Mouse (Mus musculus): Measurements from ENCODE around the gene Atf6. TPM values are rescaled to one million over a fixed set of nuclear protein-coding genes. Genes with fewer than 3 reads are reported as not detected.

The Atf6 gene
- polyA plus RNA-seq, 1 experiment from 2014 or later, result 8.7 TPM

GRCm38 (mm10) chr1:170853604-170854003 is 14.0 kb downstream of the Atf6 start:
- Histone ChIP-seq H3K36me3 (ENCODE audit: insufficient read depth, low read length) (peaks cover 8% of the 10 kb centered on the region; the same call in 1 of the 2 replicates), H3K9me3 (ENCODE audit: low read length) (no peaks in the 10 kb centered on the region), H3K27ac (ENCODE audit: low read length) (no peak overlapping the region), H3K4me3 (ENCODE audit: low read length) (no peak overlapping the region), H3K4me1 (ENCODE audit: insufficient read depth, low read length) (no peaks in the 10 kb centered on the region), H3K4me2 (replicated peaks; ENCODE audit: low read depth, low read length) (no peak overlapping the region), H3K27me3 (ENCODE audit: insufficient read depth, low read length) (no peaks in the 10 kb centered on the region), H3K9ac (replicated peaks; ENCODE audit: low read length) (no peak overlapping the region)
- WGBS, result 94% methylated on average over 3 of the region's 3 CpGs
- ATAC-seq (ENCODE audit: low FRiP score, low TSS enrichment), result no peak

GRCm38 (mm10) chr1:170850637-170851624 is 16.6 kb downstream of the Atf6 start:
- no peaks in the 10 kb centered on the region for H3K4me1 ChIP-seq (ENCODE audit: insufficient read depth, low read length)
- H3K4me3 ChIP-seq (ENCODE audit: low read length), result no peak overlapping the region
- 87% methylated on average over 23 of the region's 23 CpGs for WGBS
- H3K9ac ChIP-seq (replicated peaks; ENCODE audit: low read length), result no peak overlapping the region
- H3K27ac ChIP-seq (ENCODE audit: low read length), result no peak overlapping the region
- H3K9me3 ChIP-seq (ENCODE audit: low read length), result no peaks in the 10 kb centered on the region
- no peaks in the 10 kb centered on the region for H3K27me3 ChIP-seq (ENCODE audit: insufficient read depth, low read length)
- peaks cover 12% of the 10 kb centered on the region; the same call in 1 of the 2 replicates for H3K36me3 ChIP-seq (ENCODE audit: insufficient read depth, low read length)
- H3K4me2 ChIP-seq (replicated peaks; ENCODE audit: low read depth, low read length), result no peak overlapping the region
- no peak for ATAC-seq (ENCODE audit: low FRiP score, low TSS enrichment)

GRCm38 (mm10) chr1:170850007-170850406 is 17.6 kb downstream of the Atf6 start:
- no peak overlapping the region for H3K4me3 ChIP-seq (ENCODE audit: low read length)
- H3K4me1 ChIP-seq (ENCODE audit: insufficient read depth, low read length), result no peaks in the 10 kb centered on the region
- WGBS, result 92% methylated on average over 2 of the region's 2 CpGs
- H3K27me3 ChIP-seq (ENCODE audit: insufficient read depth, low read length), result no peaks in the 10 kb centered on the region
- H3K36me3 ChIP-seq (ENCODE audit: insufficient read depth, low read length), result peaks cover 12% of the 10 kb centered on the region; the same call in 1 of the 2 replicates
- H3K9me3 ChIP-seq (ENCODE audit: low read length), result no peaks in the 10 kb centered on the region
- no peak overlapping the region for H3K9ac ChIP-seq (replicated peaks; ENCODE audit: low read length)
- H3K4me2 ChIP-seq (replicated peaks; ENCODE audit: low read depth, low read length), result no peak overlapping the region
- H3K27ac ChIP-seq (ENCODE audit: low read length), result no peak overlapping the region
- no peak for ATAC-seq (ENCODE audit: low FRiP score, low TSS enrichment)

- H3K4me2 ChIP-seq (replicated peaks; ENCODE audit: low read depth, low read length), result no peak overlapping the region
- peaks cover 8% of the 10 kb centered on the region; the same call in 1 of the 2 replicates for H3K36me3 ChIP-seq (ENCODE audit: insufficient read depth, low read length)
- 59% methylated on average over 10 of the region's 10 CpGs for WGBS
- H3K9ac ChIP-seq (replicated peaks; ENCODE audit: low read length), result no peak overlapping the region
- ATAC-seq (ENCODE audit: low FRiP score, low TSS enrichment), result no peak
- no peaks in the 10 kb centered on the region for H3K27me3 ChIP-seq (ENCODE audit: insufficient read depth, low read length)
- H3K27ac ChIP-seq (ENCODE audit: low read length), result no peak overlapping the region
- no peaks in the 10 kb centered on the region for H3K9me3 ChIP-seq (ENCODE audit: low read length)
- no peak overlapping the region for H3K4me3 ChIP-seq (ENCODE audit: low read length)
- H3K4me1 ChIP-seq (ENCODE audit: insufficient read depth, low read length), result no peaks in the 10 kb centered on the region
These were observed 21.9 kb downstream of the Atf6 start for GRCm38 (mm10) chr1:170845448-170846307.

GRCm38 (mm10) chr1:170844380-170844779 is 23.2 kb downstream of the Atf6 start:
- ATAC-seq (ENCODE audit: low FRiP score, low TSS enrichment), result no peak
- H3K4me3 ChIP-seq (ENCODE audit: low read length), result no peak overlapping the region
- H3K4me2 ChIP-seq (replicated peaks; ENCODE audit: low read depth, low read length), result no peak overlapping the region
- no peaks in the 10 kb centered on the region for H3K9me3 ChIP-seq (ENCODE audit: low read length)
- H3K27ac ChIP-seq (ENCODE audit: low read length), result no peak overlapping the region
- no peak overlapping the region for H3K9ac ChIP-seq (replicated peaks; ENCODE audit: low read length)
- WGBS, result 57% methylated on average over 8 of the region's 8 CpGs
- no peaks in the 10 kb centered on the region for H3K4me1 ChIP-seq (ENCODE audit: insufficient read depth, low read length)
- H3K27me3 ChIP-seq (ENCODE audit: insufficient read depth, low read length), result no peaks in the 10 kb centered on the region
- H3K36me3 ChIP-seq (ENCODE audit: insufficient read depth, low read length), result peaks cover 8% of the 10 kb centered on the region; the same call in 1 of the 2 replicates

GRCm38 (mm10) chr1:170839685-170840084 is 27.9 kb downstream of the Atf6 start:
- Histone ChIP-seq H3K4me2 (replicated peaks; ENCODE audit: low read depth, low read length) (no peak overlapping the region), H3K27me3 (ENCODE audit: insufficient read depth, low read length) (no peaks in the 10 kb centered on the region), H3K27ac (ENCODE audit: low read length) (no peak overlapping the region), H3K4me1 (ENCODE audit: insufficient read depth, low read length) (no peaks in the 10 kb centered on the region), H3K4me3 (ENCODE audit: low read length) (no peak overlapping the region), H3K9me3 (ENCODE audit: low read length) (no peaks in the 10 kb centered on the region), H3K36me3 (ENCODE audit: insufficient read depth, low read length) (0 out of 2 replicates have a peak, but pooled peaks cover 6% of the 10 kb centered on the region), H3K9ac (replicated peaks; ENCODE audit: low read length) (no peak overlapping the region)
- ATAC-seq (ENCODE audit: low FRiP score, low TSS enrichment), result no peak

GRCm38 (mm10) chr1:170834756-170835155 is 32.8 kb downstream of the Atf6 start:
- H3K4me1 ChIP-seq (ENCODE audit: insufficient read depth, low read length), result no peaks in the 10 kb centered on the region
- peaks cover 6% of the 10 kb centered on the region; the same call in 1 of the 2 replicates for H3K36me3 ChIP-seq (ENCODE audit: insufficient read depth, low read length)
- whole genome bisulfite sequencing, result 82% methylated on average over 9 of the region's 9 CpGs
- H3K4me3 ChIP-seq (ENCODE audit: low read length), result no peak overlapping the region
- no peak overlapping the region for H3K9ac ChIP-seq (replicated peaks; ENCODE audit: low read length)
- H3K27me3 ChIP-seq (ENCODE audit: insufficient read depth, low read length), result no peaks in the 10 kb centered on the region
- ATAC-seq (ENCODE audit: low FRiP score, low TSS enrichment), result no peak
- H3K9me3 ChIP-seq (ENCODE audit: low read length), result no peaks in the 10 kb centered on the region
- no peak overlapping the region for H3K27ac ChIP-seq (ENCODE audit: low read length)
- H3K4me2 ChIP-seq (replicated peaks; ENCODE audit: low read depth, low read length), result no peak overlapping the region

GRCm38 (mm10) chr1:170829781-170830180 is 37.8 kb downstream of the Atf6 start:
- Histone ChIP-seq H3K27ac (ENCODE audit: low read length) (no peak overlapping the region), H3K9ac (replicated peaks; ENCODE audit: low read length) (no peak overlapping the region), H3K9me3 (ENCODE audit: low read length) (no peaks in the 10 kb centered on the region), H3K4me1 (ENCODE audit: insufficient read depth, low read length) (no peaks in the 10 kb centered on the region), H3K4me3 (ENCODE audit: low read length) (no peak overlapping the region), H3K4me2 (replicated peaks; ENCODE audit: low read depth, low read length) (no peak overlapping the region), H3K36me3 (ENCODE audit: insufficient read depth, low read length) (peaks cover 4% of the 10 kb centered on the region; the same call in 1 of the 2 replicates), H3K27me3 (ENCODE audit: insufficient read depth, low read length) (no peaks in the 10 kb centered on the region)
- ATAC-seq (ENCODE audit: low FRiP score, low TSS enrichment), result no peak
- 96% methylated on average over 1 of the region's 1 CpGs for WGBS

GRCm38 (mm10) chr1:170829344-170829743 is 38.2 kb downstream of the Atf6 start:
- Histone ChIP-seq H3K27ac (ENCODE audit: low read length) (no peak overlapping the region), H3K9me3 (ENCODE audit: low read length) (no peaks in the 10 kb centered on the region), H3K4me2 (replicated peaks; ENCODE audit: low read depth, low read length) (no peak overlapping the region), H3K27me3 (ENCODE audit: insufficient read depth, low read length) (no peaks in the 10 kb centered on the region), H3K36me3 (ENCODE audit: insufficient read depth, low read length) (peaks cover 4% of the 10 kb centered on the region; the same call in 1 of the 2 replicates), H3K4me1 (ENCODE audit: insufficient read depth, low read length) (no peaks in the 10 kb centered on the region), H3K4me3 (ENCODE audit: low read length) (no peak overlapping the region), H3K9ac (replicated peaks; ENCODE audit: low read length) (no peak overlapping the region)
- ATAC-seq (ENCODE audit: low FRiP score, low TSS enrichment), result no peak
- WGBS, result 91% methylated on average over 6 of the region's 6 CpGs

All from kidney, embryonic 16.5 days (tissue).